Mouse (Mus musculus): ENCODE results near the gene Atpif1.

- TF ChIP-seq CTCF (IDR thresholded peaks at IDR 0.05; ENCODE audit: low read depth, low read length) (no peak), POLR2A (IDR thresholded peaks at IDR 0.05; ENCODE audit: borderline replicate concordance, low read depth, low read length) (no peak)
Observed at GRCm38 (mm10) chr4:132518066-132518465, 15.4 kb downstream of the Atpif1 start.

Measured in bone marrow macrophage, adult 2 months (primary cell).